In the genomic region with DNA sequence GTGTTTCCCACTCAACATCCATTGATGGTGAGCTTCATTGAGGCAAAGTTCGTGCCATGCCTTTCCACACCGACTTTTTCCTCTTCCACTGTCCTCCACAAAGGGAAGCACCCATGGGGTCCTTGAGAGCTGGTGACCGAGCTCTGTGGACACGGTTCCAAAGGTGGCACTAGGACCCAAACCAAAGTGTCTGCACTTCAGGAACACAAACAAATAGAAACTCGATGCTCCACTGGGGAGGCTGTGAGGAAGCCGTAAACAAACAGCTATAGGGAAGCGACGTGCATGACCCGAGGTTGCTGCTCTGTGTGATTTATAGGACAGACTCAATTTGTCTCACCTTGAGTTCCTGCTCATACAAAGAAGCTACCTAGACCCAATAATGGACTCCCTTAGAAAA, we compare ENCODE assay signal across 17 mouse cellular contexts.
"Had no signal": no experiment of that assay in that cellular context is flagged by ENCODE, and none has a peak within 500 bp of the region (broad histone marks: within the 10 kb centered on the region; RNA-seq: fewer than 3 reads in every experiment).

No protein-coding gene starts in this region.

- H3K36me3 ChIP-seq: heart, embryonic 10.5 days; heart, embryonic 12.5 days; hindbrain, embryonic 10.5 days; hindbrain, embryonic 12.5 days; limb, embryonic 10.5 days; limb, embryonic 12.5 days; liver, embryonic 13.5 days; liver, embryonic 15.5 days had no signal

- H3K4me3 ChIP-seq: gastrocnemius, adult 2 months; heart, embryonic 10.5 days; heart, embryonic 12.5 days; hindbrain, embryonic 10.5 days; hindbrain, embryonic 12.5 days; layer of hippocampus, adult 2 months; left cerebral cortex, adult 2 months; limb, embryonic 10.5 days; limb, embryonic 12.5 days; liver, embryonic 13.5 days; liver, embryonic 15.5 days had no signal

- H3K4me1 ChIP-seq: liver, embryonic 13.5 days; liver, embryonic 15.5 days had no signal

- H3K4me2 ChIP-seq: heart, embryonic 12.5 days; hindbrain, embryonic 12.5 days; hindbrain, embryonic 14.5 days; limb, embryonic 12.5 days; liver, embryonic 11.5 days; liver, embryonic 13.5 days; liver, embryonic 15.5 days had no signal

- ATAC-seq: hindbrain, embryonic 16.5 days; intestine, embryonic 16.5 days had no signal

- H3K9me3 ChIP-seq: heart, embryonic 10.5 days; heart, embryonic 12.5 days; hindbrain, embryonic 10.5 days; hindbrain, embryonic 12.5 days; limb, embryonic 10.5 days; limb, embryonic 12.5 days; liver, embryonic 13.5 days; liver, embryonic 15.5 days had no signal

- H3K27me3 ChIP-seq: heart, embryonic 12.5 days; hindbrain, embryonic 12.5 days; limb, embryonic 12.5 days; liver, embryonic 13.5 days had no signal

- H3K27ac ChIP-seq: gastrocnemius, adult 2 months; heart, embryonic 10.5 days; hindbrain, embryonic 10.5 days; hindbrain, embryonic 12.5 days; hindbrain, embryonic 14.5 days; kidney, postnatal 0 days; layer of hippocampus, adult 2 months; left cerebral cortex, adult 2 months; limb, embryonic 10.5 days; limb, embryonic 12.5 days; liver, embryonic 13.5 days; liver, embryonic 15.5 days had no signal

- DNase-seq: gastrocnemius, postnatal 25 days; liver, embryonic 13.5 days had no signal

- H3K9ac ChIP-seq: heart, embryonic 12.5 days; hindbrain, embryonic 12.5 days; hindbrain, embryonic 14.5 days; limb, embryonic 12.5 days; liver, embryonic 13.5 days; liver, embryonic 15.5 days had no signal
